Mouse (Mus musculus): Measurements from ENCODE around the gene Otud5.
A peak's percentile ranks its signal among the peaks of the same experiment; 100 is the strongest.
"Not testable (repeated sequence)": the region's sequence is repeated elsewhere in the genome, so short reads cannot be mapped to it uniquely, and the experiment has no call there.

The Otud5 gene

GRCm38 (mm10) chrX:7879819-7880218 lies 38.7 kb downstream of the Otud5 start:
- DNase-seq (ENCODE audit: low spot score in 2 of 2), result peak; percentile 11 to 47

- peak; percentile 71 to 89 for DNase-seq (ENCODE audit: low spot score in 2 of 2)
Measured at GRCm38 (mm10) chrX:7883841-7884567, 42.8 kb downstream of the Otud5 start, which contains the start of gene Slc35a2. Gene Slc35a2 (plus strand): TSS chrX:7884028.

GRCm38 (mm10) chrX:7898211-7898610 lies 57.0 kb downstream of the Otud5 start:
- DNase-seq (ENCODE audit: low spot score in 2 of 2), result no peak

GRCm38 (mm10) chrX:7898880-7899874 lies 58.0 kb downstream of the Otud5 start, which contains the start of the genes Pqbp1 and Timm17b:
Gene Pqbp1 (minus strand): TSS chrX:7899269.
Gene Timm17b (plus strand): TSS chrX:7899357.
- DNase-seq (ENCODE audit: low spot score in 2 of 2), result peak; percentile 73 to 87

GRCm38 (mm10) chrX:7904441-7904840 lies 63.3 kb downstream of the Otud5 start:
- no peak for DNase-seq (ENCODE audit: low spot score in 2 of 2)

GRCm38 (mm10) chrX:7907735-7908134 lies 66.6 kb downstream of the Otud5 start, which contains the start of gene Gm10491:
Gene Gm10491 (minus strand): TSS chrX:7907835.
- no peak for DNase-seq (ENCODE audit: low spot score in 2 of 2)

GRCm38 (mm10) chrX:7909242-7909641 lies 68.1 kb downstream of the Otud5 start, which contains the start of gene Gm10490:
Gene Gm10490 (plus strand): TSS chrX:7909542.
- DNase-seq (ENCODE audit: low spot score in 2 of 2), result not testable (repeated sequence)

- no peak for DNase-seq (ENCODE audit: low spot score in 2 of 2)
Measured at GRCm38 (mm10) chrX:7910473-7910872, 69.3 kb downstream of the Otud5 start.

- peak in 1 of 2 experiments; percentile 30 for DNase-seq (ENCODE audit: low spot score in 2 of 2)
Measured at GRCm38 (mm10) chrX:7915669-7916068, 74.5 kb downstream of the Otud5 start.

GRCm38 (mm10) chrX:7917960-7918359 lies 76.8 kb downstream of the Otud5 start:
- not testable (repeated sequence) for DNase-seq (ENCODE audit: low spot score in 2 of 2)

GRCm38 (mm10) chrX:7919601-7920383 lies 78.6 kb downstream of the Otud5 start, which contains the start of gene Pcsk1n:
Gene Pcsk1n (plus strand): TSS chrX:7919822.
- DNase-seq (ENCODE audit: low spot score in 2 of 2), result no peak

GRCm38 (mm10) chrX:7922032-7922431 lies 80.9 kb downstream of the Otud5 start:
- no peak for DNase-seq (ENCODE audit: low spot score in 2 of 2)
